Mouse (Mus musculus): ENCODE data around the gene Mrln.
A peak's percentile ranks its signal among the peaks of the same experiment; 100 is the strongest.

The Mrln gene

DNA sequence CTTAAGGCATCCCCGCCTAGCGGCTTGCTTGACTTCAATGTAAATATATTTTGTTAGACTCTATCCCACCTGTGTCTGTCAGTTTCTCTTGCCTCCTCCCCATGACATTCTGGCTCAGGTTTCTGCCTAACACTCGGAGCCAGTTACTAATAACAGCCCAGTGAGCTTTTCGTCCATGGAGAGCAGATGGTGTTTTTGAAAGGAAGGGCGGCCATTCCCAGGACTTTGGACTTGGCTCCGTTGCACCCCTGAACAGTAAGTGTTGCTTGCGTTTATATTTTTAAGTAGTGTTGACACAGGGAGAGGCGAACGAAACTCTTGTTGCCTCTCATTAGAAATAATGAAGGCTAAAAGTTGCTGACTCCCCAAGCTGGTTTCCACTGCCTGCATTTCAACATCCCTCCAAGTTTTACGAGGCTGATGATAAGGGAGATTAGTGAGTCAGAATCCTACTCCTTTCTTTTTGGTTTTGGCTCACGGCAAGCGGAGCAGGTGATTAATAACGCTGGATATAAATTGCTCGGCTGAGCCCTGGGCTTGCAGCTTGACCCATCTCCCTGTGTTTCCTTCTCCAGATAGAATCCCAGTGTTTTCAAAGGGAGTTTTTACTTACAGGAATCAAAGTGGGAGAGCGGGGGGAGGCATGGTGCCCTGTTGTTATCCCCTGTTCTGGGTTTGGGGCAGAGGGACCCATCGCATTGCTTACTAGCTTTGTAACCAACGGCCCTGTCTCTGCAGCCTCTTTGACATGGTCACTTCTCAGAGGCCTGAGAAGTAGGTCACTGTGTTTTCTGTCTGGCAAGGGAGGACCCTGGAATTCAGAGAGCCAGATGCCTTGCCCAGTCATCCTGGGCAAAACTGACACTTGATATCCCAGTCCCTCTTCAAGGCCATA, at the start of gene Mrln:
Gene Mrln, plus strand, starts transcription at position 160 of the 895 bp plus-strand sequence.
- DNase-seq, result peak; percentile 83

DNA sequence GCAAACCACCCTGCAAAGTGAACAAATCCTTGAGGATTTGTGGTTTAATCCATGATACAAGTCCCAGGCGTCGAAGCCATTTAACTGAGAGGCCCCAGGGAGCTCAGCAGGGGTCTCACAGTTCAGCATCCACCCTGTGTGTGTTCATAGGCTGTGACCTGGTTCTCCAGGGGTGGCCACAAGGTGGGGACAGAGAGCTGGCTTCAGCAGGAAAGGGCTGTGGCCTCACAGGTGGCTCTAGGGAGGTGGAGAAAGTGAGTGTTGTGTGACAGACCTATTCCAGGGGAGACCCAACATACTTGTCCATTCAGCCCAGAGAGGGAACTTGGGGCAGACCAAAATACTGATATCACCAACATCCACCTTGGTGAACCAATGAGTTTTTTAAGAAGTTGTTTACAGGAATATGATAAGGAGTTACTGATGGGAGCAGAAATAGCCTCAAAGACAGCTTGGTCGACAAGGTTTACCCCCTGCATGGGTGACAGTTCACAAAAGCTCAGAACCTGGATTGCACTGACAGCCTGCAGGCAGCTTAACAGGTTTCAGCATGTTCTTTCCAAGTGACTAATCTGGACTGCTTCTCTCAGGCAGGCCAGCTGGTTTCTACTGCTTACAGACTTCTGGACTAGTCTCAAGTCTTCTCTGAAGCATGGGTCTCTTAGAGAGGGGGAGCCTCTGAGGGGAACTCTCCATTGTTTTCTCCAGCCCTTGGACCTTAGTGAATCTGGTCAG, 47.9 kb upstream of the Mrln start:
- peak; percentile 48 for DNase-seq

DNA sequence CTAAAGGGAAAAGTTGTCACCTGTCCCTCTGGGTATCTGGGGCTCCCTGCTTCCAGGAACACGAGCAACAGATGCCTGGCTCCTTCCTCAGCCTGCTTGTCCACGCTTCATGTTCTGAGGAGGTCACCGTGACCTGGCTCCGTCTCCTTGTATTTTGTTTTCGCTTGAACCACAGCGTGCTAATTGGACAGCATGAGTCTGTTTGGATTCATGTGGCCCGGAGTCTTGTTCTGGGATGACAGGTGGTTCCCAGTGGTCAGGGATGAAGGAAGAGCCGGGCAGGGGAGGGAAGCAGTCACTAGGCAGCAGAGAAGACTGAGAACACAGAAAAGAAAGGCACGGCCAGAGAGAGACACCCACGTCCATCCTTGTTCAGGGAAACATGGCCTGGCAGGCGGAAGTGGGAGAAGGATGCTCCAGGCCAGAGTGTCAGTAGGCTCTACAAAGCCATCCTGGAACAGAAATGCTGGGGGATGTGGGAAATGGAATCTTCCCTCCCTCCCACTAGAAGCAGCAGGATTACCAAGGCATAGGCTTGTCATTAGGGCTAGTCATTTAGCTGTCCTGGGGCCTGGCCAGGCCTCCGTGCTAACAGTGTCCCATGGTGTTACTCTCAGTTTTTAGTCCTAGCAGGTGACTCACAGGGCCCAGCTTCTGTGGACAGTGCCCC, 44.7 kb upstream of the Mrln start:
- peak; percentile 60 for DNase-seq

DNA sequence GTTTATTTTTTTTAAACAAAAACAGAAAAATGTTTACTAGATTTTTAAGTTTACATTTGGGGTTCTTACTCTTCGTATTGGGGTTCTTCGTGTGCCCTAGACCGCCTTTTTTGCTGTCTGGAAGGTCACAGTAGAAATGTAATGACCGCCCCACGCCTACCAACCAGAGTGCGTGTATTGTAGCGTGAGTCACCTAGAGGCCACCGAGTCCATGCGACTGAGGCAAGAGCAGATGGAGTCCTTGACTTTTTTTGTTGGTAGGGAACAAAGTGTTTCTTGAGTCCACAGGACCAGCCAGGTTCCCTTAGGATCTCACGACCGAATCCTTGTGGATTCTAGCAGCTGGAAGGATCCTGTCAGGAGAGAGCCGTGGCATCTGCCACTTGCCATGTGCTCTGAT, 43.7 kb upstream of the Mrln start:
- DNase-seq, result no peak

DNA sequence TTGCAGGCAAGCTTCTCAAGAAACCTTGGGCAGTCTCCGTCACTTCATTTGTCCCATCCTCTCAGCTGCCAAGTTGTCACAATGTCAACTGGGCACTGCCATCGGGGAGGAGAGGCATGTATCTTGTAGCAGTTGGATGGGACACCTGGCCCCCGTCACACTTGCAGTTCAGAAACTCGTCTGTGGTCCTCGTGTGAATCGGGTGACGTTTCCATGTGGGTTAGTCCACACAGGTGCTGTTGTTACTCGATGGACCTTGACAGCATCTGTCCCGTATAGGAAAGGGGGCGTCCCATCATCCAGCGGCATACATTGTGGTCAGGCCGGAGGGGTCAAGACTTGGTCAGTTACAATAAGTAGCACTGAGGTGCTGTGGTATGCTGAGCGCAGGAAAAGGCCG, 43.0 kb upstream of the Mrln start:
- DNase-seq, result peak; percentile 29

DNA sequence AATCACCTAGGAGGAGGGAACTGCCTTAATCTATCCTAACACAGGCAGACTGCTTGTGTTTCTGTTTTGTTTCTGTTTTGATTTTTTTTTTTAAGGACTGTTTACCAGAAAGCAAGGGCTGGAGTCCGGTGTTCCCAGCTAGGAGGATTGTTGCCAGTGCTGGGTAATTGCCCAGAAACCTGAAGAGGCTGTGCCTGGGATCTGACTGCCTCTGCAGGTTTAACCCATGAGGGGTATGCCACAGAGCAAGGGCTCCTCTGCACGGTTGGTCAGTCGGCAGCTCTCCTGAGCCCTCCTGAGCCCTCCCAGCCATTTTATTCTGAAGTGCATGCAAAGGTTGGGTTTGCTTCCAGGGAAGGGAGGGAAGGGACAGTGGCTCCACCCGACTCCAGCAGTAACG, 40.8 kb upstream of the Mrln start:
- peak; percentile 73 for DNase-seq

DNA sequence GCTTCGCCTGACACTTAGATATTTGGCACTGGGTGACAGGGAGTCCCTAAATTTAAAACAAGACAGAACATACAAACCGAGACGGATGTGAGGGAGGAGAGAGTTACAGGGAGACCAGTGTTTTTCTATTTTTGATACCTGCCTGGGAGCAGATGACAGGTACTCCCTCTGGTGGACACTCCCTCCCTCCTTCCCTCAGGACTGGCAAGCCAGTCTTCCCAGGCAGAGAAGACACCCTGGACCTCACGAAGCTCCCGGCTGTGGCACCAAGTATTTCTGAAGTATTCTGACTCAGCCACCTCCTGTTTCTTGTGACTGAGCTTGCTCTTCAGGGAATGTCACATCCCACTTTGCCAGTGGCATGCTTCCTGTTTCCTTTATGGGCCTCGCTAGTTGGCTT, 38.6 kb upstream of the Mrln start:
- DNase-seq, result peak; percentile 57

DNA sequence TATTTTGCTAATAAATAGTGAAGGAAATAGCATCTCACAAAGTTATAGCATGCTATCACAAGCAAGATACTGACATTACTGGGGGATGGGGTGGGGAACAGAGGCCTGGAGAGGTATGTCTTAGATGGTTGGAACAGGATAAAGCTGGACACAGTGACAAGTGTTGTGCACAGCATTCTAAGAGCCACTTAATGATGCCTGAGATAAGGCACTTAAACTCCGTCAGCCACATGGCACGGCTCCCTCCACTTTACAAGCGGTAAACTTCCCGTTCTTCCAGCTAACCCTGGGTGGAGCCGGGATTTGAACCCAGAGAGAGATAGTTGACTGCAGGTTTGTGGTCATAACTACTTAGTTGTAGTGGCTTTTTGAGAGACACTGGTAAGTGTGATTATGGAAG, 38.0 kb upstream of the Mrln start:
- no peak for DNase-seq

DNA sequence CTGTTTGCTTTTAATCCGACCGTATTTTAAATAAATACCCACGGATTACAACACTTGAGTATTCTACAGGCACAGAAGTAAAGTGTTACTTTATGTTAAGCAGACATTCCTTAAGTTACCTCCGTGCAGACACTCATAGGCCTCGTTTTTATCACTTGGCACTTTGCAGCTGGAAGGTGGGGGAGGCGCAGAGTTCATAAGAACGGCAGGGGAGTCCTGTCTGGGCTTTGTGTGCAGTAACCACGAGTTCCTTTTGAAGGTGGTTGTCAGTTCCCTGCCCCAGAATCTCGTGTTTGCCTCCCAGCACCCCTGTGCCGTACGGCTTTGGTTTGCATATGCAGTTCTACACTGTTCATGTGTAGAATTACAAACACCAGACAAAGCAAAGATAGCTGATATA, 36.8 kb upstream of the Mrln start:
- no peak for DNase-seq

DNA sequence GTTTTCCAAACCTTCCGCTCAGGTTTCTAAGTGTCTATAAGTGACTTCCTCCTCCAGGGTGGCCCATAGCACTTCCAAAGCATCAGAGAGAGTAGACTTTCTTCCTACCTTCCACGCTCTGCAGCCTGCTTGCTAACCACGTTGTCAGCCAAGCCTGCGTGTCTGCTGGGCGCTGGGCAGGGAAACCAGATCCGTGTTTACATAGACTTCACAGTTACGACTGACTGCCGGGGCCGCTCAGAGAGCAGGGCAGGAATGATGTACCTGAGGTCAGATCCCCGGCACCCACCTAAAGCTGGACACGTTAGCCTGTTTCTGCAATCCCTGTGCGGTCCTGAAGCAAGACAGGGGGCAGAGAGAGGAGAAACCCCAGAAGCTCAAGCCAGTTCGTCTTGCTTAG, 36.1 kb upstream of the Mrln start:
- DNase-seq, result no peak

DNA sequence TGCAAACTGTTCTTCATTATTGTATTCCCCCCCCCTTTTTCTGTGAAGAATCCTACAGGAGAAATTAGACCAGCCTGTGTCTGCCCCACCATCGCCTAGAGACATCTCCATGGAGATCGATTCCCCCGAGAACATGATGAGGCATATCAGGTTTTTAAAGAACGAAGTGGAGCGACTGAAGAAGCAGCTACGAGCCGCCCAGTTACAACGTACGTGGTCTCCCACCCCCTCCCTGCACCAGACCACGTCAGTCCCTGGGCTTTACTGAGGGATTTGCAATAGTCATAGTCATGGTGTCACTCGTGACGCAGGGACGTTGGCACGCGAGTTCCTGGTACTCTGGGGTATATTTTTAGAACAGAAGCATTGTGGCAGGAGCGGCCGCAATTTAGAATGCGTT, 35.4 kb upstream of the Mrln start:
- no peak for DNase-seq

DNA sequence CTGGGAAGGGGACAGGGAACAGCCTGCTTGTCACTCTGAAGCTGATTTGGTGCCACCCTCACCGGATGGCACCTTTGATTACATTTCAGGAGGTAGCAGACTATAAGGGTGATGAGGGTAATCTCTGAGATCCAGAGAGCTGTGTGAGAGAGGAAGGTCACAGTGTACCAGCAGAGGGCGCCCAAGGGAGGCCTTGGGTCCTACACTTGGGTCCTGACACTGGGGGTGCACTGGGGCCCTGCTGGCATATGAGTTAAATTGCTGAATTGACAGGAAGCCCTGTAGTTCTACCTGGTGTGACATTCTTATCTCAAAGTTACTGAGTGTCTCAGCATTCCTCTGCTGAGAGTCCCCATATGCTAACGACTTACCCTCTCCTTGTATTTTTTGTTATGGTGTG, 31.1 kb upstream of the Mrln start:
- DNase-seq, result peak; percentile 53

DNA sequence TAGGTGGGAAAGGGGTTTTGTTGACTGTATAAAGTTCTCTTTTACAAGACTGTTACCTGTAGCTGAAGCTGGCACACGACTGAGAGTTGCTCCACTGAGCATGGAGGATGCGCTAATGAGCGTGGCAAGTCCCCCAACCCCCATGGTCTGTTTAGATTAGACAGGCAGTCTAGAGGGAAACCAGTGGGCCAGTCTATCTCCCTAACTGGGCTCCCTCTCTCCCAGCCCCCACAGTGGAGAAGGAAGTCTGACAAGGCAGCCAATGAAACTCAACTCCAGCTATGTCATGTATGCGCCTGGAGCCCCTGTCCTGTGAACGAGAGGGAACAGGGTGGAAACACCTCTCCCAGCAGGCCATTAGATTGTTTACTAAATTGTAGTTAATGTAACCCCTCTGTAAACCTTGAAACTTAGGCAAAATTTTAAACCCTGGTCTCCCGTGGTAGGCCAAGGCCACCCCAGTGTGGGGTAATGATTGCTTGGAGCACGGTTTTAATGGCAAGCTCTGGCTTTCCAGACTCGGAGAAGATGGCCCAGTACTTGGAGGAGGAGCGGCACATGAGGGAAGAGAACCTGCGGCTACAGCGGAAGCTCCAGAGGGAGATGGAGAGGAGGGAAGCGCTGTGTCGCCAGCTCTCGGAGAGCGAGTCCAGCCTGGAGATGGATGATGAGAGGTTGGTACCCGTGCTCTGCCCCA, 29.8 kb upstream of the Mrln start:
- no peak for DNase-seq

DNA sequence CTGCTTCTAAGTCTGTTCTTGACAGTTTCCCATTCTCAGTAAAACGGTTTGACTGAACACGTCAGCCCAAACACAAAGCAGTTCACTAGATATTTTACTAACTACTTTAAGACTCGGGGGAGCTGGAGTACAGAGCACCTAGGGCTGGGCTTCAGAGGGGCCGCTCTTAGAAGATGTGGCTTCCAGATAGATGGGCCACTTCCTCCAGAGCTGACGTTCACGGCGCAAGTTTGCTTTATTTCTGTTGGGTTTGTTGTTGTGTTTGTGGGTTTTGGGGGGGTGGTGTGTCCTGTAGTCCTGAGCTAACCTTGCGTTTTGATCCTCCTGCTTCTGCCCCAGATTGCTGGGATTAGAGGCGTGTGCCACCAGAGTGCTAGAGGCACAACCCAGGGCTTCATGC, 23.7 kb upstream of the Mrln start:
- DNase-seq, result no peak

DNA sequence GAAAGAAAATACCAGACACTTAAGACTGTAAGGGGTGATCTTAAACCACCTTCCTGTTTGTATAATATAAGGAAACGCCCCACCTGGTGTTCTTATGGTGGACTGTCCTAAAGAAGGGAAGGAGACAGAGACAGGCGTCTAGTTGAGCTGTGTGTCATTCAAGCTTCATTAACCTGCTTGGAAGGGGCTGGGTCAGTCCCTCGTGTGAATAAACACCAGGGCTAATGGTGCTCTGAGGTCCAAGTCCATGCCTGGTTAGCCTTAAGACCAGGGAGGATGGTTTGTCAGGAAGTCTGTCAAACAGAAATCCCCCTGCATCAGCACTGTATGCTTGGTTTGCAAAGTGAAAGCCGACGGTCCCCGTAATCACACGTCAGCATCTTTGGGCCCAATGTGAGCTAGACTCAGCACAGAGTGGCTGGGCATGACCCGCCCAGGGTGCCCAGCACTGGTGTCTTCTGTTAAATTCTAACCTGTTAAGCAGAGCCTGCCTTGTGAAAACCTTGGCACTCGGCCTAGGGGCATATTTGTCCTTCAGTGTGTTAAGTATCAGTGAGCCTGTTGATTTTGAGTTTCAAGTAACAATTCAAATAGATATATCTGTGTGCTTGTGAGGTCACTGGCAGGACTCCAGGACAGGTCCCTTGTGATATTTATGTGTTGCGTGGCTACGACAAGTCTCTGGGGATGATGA, 23.0 kb upstream of the Mrln start:
- no peak for DNase-seq

DNA sequence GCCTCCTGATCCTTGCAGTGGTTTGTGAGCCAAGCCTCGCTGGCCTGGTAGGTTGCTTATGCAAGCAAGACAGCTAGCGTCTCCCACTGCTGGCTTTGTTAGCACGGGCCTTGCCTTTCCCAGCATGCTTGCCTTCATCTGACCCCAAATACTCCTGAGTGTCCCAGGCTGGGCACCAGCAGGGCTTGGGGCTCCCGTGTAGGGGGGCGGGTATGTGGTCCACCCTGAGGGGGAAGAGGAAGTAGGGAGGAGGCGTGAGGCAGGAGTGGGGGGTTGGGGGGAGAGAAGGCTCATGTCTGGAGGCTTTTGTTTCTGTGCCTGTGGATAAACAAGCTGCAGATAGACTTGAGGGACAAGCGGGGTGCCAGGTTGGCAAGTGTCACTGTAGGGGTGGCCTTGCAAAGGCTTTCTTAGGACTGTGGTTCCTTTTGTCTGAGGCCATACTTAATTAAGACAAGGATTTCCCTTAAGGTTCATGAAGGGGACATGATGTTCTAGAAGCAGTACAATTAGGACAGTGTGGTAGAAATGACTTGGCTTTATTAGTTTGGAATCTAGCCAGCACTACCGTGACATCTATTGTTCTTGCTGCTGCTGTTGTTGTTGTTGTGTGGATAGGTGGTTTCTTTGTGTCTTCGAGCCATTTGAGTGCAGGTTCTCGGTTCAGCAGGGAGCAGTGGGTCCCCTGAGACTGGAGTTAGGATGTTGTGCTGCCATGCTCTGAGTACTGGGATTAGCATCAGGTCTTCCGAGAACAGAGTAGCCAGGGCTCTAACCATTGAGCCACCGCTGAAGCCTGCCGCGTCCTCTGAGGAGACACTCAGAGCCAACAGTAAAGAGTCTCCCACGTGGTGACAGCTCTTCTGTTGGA, 21.0 kb upstream of the Mrln start:
- DNase-seq, result no peak

DNA sequence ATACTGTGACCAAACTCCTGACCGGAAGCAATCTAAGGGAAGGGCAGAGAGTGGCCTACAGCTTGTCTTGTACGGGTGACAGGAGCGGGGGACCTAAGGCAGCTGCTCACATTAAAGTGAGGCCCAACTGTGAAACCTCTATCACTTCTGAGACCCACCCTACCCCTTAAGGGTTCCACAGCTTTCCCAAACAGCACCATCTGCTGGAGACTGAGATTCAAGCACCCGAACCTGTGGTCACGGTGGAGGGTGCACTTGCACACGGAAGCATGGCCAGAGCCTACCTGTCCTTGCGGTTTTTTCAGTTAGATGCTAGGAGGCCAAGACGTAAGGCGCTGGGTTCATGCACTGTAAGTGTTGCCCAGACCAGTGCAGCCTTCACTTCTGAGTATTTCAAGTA, 18.3 kb upstream of the Mrln start:
- DNase-seq, result no peak

DNA sequence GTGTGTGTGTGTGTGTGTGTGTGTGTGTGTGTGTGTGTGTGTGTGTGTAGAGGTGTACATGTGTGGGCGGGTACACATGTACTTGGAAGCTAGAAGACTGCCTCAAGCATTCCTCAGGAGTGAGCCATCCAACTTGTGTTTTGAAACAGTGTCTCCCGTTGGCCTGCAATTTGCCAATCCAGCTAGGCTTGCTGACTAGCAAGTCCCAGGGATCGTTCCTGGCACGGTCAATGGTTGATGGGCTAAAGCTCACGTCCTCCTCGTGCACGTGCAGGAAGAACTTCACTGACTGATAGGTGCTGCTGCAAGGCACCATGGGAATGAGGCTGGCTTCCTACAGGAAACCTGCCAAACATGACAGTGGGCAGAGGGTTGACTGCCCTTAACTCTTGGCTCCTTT, 17.9 kb upstream of the Mrln start:
- DNase-seq, result no peak

DNA sequence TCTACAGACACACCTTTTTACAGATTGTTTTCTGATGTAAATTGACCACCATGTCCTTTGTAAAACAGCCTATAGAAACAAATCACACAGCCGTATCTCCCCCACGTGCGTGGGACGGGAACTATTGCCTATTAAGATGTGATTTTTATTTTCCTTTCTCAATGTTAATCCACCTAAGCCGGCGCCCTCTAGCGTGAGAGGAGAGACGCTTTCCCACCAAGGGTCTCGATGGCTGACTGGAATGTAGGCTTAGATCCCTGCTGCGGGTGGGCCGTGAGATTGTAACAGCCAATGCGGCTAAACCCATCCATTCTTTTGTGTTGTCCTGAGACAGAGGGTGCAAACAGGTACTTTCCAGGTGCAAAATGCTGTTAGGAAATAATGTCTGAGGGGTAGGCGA, 14.6 kb upstream of the Mrln start:
- no peak for DNase-seq

DNA sequence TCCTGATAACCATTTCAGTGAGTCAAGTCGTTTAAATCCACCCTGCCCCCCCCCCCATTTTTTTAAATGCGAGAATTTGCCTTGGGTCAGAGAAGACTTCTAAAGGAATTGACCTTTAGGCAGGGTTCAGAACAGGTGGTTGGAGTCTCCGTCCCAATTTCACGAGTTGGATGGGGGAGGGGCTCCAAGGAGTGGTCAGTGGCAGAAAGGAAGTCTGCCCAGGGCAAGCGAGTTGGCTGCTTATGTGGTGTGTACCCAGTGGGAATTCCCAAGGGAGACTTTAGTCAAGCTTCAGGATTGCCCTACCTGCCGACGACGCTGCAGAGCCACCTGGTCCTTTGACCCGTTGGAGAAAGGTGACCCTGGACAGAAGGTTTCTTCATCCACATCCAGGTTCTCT, 10.2 kb upstream of the Mrln start:
- no peak for DNase-seq

DNA sequence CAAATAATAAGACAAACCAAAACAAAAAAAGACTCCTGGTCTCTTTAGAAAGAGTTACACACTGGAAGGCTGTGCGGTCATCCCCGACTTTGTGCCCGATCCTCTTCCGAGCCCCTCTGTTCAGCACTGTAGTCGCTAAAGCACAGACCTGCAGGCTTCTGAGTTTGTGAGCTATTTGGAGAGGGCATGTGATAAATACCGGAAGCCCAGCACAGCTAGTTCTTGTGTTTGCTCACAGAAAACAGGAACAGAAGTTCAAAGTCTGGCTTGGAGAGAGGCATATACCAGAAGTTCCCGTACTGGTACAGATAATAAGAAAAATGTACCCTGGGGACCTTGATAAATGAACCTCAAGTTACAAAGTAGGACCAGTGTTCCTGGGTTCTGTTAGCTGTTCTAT, 9.2 kb upstream of the Mrln start:
- no peak for DNase-seq

DNA sequence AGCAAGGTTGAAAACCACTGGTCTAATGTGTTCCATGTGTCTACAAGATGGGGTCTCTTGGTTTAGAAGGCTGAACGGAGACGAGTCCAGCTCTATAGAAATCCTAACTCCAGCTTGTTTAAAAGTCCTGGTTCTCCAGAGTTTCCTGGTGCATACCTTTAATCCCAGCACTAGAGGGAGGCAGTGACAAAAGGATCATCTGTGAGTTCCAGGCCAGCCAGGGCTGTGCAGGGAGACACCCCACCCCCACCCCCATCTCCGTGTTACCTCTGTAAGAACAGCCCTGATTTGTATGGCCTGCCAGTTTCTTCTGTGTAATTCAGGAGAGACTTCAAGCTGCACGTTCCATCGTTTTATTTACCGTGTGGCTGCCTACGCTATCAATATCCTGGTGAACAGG, 8.7 kb upstream of the Mrln start:
- no peak for DNase-seq
